Mouse (Mus musculus) left cerebral cortex, postnatal 25 days (tissue): ENCODE measurements at regions not wholly inside any gene's neighbourhood (a gene's known extent, or its start where the extent isn't known, plus 50 kb on each side); places are given as distances from the start of the nearest gene placed in this dataset.

Experiments
- DNase-seq, 2 experiments: peaks; one replicate each; pipeline ENCODE4 v3.0.0; 2022; ENCODE audit warnings: low spot score in 2 of 2, mixed read lengths in 1 of 2
- intact Hi-C: fragments of 180-260 bp; cut with DNase I; formaldehyde crosslinking; loops from one replicate; pipeline ENCODE4 v1.15.1; 2025

DNA sequence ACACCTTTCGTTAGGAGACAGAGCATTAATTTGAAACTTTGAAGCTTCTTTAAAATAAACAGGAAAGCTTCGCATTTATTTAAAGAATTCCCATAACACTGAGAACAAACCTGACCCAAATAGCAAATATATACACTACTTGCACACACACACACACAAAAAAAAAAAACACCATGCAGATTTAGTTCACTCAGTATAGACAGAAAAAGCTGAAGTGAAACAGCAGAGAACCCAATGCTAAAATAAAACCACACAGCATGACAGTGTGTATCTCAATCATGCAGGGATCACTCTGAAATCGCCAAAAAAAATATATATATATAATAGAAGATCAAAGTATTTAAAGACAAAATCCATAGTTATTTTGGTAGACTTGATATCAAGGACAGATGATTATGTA lies 54.1 kb upstream of the Gda start:
- DNase-seq: peak in 1 of 2 experiments; percentile 32
- intact Hi-C loops: loop anchor here (2.0 to 5.0 kb wide), 3 partner anchors 51 to 985 kb away; no protein-coding TSS in a partner anchor

DNA sequence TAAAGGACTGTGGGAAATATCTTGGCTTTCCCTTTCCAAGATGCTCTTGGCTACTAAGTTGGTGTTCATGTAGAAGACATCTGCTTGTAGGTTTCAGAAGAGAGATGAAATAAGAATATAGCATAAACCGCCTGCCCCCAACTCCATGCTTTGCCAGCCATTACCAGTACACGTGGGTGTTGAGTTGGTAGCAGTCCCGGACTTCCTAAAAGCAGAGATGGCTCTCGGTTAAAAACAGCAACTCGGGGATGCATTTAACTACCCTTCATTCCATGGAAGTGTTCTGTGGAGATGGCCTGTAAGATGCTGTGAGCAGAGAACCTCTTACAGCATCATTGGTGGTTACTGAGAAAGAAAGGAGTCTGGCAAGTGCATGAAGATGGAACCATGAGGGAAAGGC lies 52.6 kb upstream of the Gda start:
- DNase-seq: peak; percentile 70 to 98
- intact Hi-C loops: loop anchor here (2.0 to 5.0 kb wide), 3 partner anchors 49 to 984 kb away; no protein-coding TSS in a partner anchor
